Mouse (Mus musculus) E14TG2a.4 (cell line): ENCODE results near the gene Ina.

ENCODE experiments used
- CTCF ChIP-seq: conservative IDR thresholded peaks from 2 replicates; pipeline ENCODE4 v1.5.1; 2014; ENCODE audit warnings: low read length
- POU5F1 ChIP-seq: IDR thresholded peaks from 2 replicates; pipeline ENCODE4 v1.6.1; 2014; ENCODE audit warnings: low read length, borderline replicate concordance

DNA sequence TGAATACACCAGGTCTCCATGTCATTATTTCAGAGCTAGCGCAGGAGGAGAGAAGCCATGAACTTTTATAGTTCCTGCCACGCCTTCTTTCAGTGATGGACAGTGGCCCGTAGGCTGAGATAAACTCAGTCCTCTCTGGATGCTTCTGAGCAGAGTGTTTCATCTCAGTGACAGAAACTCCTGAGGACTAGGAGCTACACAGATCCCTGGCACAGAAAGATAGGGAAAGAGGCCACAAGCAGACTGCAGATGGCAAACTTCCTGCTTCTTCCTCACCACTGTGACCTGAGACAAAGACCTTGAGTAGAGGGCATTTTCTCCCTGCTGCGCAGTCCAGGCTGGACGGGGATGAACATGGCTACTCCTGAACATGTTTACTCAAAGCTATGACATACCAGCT is 45.7 kb upstream of the Ina start:
- TF ChIP-seq CTCF (no peak), POU5F1 (no peak)
